Mouse (Mus musculus): ENCODE measurements around the gene Zfp777.

GRCm38 (mm10) chr6:48024994-48025345 lies 23.7 kb downstream of the Zfp777 start:
- TF ChIP-seq ZC3H11A (IDR thresholded peaks at IDR 0.05; ENCODE audit: borderline replicate concordance, low read depth, low read length), result no peak
- no peak for TF ChIP-seq ZNF384 (IDR thresholded peaks at IDR 0.05; ENCODE audit: low read depth, low read length)
- TF ChIP-seq MAFK (IDR thresholded peaks at IDR 0.05; ENCODE audit: insufficient read depth, low read depth, low read length), result no peak
- TF ChIP-seq CHD2 (IDR thresholded peaks at IDR 0.05; ENCODE audit: low read depth, low read length), result no peak
- no peak for TF ChIP-seq HCFC1 (IDR thresholded peaks at IDR 0.05; ENCODE audit: borderline replicate concordance, insufficient read depth, low read length)
